Mouse (Mus musculus): ENCODE results near the gene Fam32a. TPM values are rescaled to one million over a fixed set of nuclear protein-coding genes. Genes with fewer than 3 reads are reported as not detected.

The Fam32a gene
- polyA plus RNA-seq (2017; shearing (Covaris generic)): 126 TPM

GRCm38 (mm10) chr8:72219541-72220363, at the start of gene Fam32a:
Fam32a (plus strand) TSS chr8:72219730.

GRCm38 (mm10) chr8:72189417-72190214, 29.9 kb upstream of the Fam32a start, which contains the start of gene Hsh2d:
Hsh2d (plus strand) TSS chr8:72189638.

DNA sequence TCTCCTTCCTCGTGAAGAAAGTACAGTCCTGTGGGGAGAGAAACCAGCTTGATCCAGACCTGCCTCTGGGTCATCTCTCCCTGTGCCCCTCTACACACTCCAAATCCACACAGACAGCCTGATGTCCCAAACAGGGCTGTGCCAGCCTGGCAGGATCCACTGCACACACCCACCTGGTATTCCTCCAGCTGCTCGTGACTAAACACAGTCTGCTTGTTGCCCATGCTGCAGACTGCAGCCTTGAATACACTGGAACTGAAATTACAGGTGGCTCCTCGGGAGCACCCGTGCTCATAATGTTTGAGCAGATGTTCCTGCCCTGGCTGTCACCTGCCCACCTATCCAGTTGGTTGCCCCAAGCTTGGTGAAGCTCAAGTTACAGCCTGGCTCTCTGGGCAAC, 6.8 kb upstream of the Fam32a start, which contains the start of gene Cib3:
Cib3 (minus strand) TSS at position 87 of the 400 bp plus-strand sequence.

DNA sequence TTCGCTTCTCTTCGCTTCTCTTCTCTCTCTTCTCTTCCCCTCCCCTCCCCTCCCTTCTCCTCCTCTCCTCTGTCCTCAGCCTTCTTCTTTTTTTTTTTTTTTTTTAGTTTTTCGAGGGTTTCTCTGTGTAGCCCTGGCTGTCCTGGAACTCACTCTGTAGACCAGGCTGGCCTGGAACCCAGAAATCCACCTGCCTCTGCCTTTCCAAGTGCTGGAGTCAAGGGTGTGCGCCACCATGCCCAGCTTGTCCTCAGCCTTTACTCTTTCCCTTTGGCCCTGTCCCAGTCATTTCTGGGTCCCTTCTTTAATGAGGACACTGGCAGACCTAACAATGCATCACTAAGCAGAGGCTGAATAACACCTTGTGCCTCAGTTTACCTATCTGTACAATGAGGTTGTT, 6.0 kb upstream of the Fam32a start, which contains the start of gene Gm11034:
Gm11034 (minus strand) TSS at position 101 of the 400 bp plus-strand sequence.

GRCm38 (mm10) chr8:72239499-72240402, 20.2 kb downstream of the Fam32a start, which contains the start of gene Ap1m1:
Ap1m1 (plus strand) TSS chr8:72240018.

Other genes with a start within 250 kb of the Fam32a start
- gene Cyp4f18, start 210.1 kb upstream of the Fam32a start, polyA plus RNA-seq (2017; shearing (Covaris generic)): 0.87 TPM
- 0.20 TPM for gene Olfr372, start 178.5 kb upstream of the Fam32a start, polyA plus RNA-seq (2017; shearing (Covaris generic))
- gene Olfr373, start 136.6 kb upstream of the Fam32a start, polyA plus RNA-seq (2017; shearing (Covaris generic)): 0.24 TPM
- gene Olfr374, start 112.7 kb upstream of the Fam32a start, polyA plus RNA-seq (2017; shearing (Covaris generic)): 0.22 TPM
- gene Tpm4, start 84.8 kb upstream of the Fam32a start, polyA plus RNA-seq (2017; shearing (Covaris generic)): 367 TPM
- 220 TPM for gene Rab8a, start 58.5 kb upstream of the Fam32a start, polyA plus RNA-seq (2017; shearing (Covaris generic))
- 31.6 TPM for gene Hsh2d, start 30.1 kb upstream of the Fam32a start, polyA plus RNA-seq (2017; shearing (Covaris generic))
- gene Cib3, start 6.9 kb upstream of the Fam32a start, polyA plus RNA-seq (2017; shearing (Covaris generic)): not detected
- gene Gm11034, start 6.1 kb upstream of the Fam32a start, polyA plus RNA-seq (2017; shearing (Covaris generic)): not detected
- gene Ap1m1, start 20.3 kb downstream of the Fam32a start, polyA plus RNA-seq (2017; shearing (Covaris generic)): 180 TPM
- 6.2 TPM for gene Gm10282, start 85.5 kb downstream of the Fam32a start, polyA plus RNA-seq (2017; shearing (Covaris generic))
- 12.4 TPM for gene Klf2, start 99.3 kb downstream of the Fam32a start, polyA plus RNA-seq (2017; shearing (Covaris generic))
- gene Eps15l1, start 201.7 kb downstream of the Fam32a start, polyA plus RNA-seq (2017; shearing (Covaris generic)): 55.5 TPM
- 0.35 TPM for gene Calr3, start 224.1 kb downstream of the Fam32a start, polyA plus RNA-seq (2017; shearing (Covaris generic))
- 9.6 TPM for gene 1700030K09Rik, start 224.2 kb downstream of the Fam32a start, polyA plus RNA-seq (2017; shearing (Covaris generic))

All from activated CD4-positive, CD25-positive, alpha-beta regulatory T cell, adult 9 weeks (primary cell).